Mouse (Mus musculus): ENCODE results near the gene Nav1.
A peak's percentile ranks its signal among the peaks of the same experiment; 100 is the strongest.

The Nav1 gene

GRCm38 (mm10) chr1:135550886-135551285, 56.2 kb downstream of the Nav1 start:
- DNase-seq (ENCODE audit: low spot score in 2 of 2): no peak

- no peak for DNase-seq (ENCODE audit: low spot score in 2 of 2)
Observed at GRCm38 (mm10) chr1:135548750-135549149, 58.3 kb downstream of the Nav1 start.

GRCm38 (mm10) chr1:135546099-135546498, 61.0 kb downstream of the Nav1 start:
- no peak for DNase-seq (ENCODE audit: low spot score in 2 of 2)

GRCm38 (mm10) chr1:135544504-135545146, 62.5 kb downstream of the Nav1 start:
- DNase-seq (ENCODE audit: low spot score in 2 of 2): peak; percentile 53 to 81

GRCm38 (mm10) chr1:135542841-135543810, 64.0 kb downstream of the Nav1 start:
- DNase-seq (ENCODE audit: low spot score in 2 of 2): no peak

GRCm38 (mm10) chr1:135542080-135542479, 65.0 kb downstream of the Nav1 start:
- DNase-seq (ENCODE audit: low spot score in 2 of 2): no peak

GRCm38 (mm10) chr1:135540270-135540669, 66.8 kb downstream of the Nav1 start:
- DNase-seq (ENCODE audit: low spot score in 2 of 2): peak; percentile 68 to 90

- DNase-seq (ENCODE audit: low spot score in 2 of 2): no peak
Observed at GRCm38 (mm10) chr1:135538441-135539265, 68.4 kb downstream of the Nav1 start.

- no peak for DNase-seq (ENCODE audit: low spot score in 2 of 2)
Observed at GRCm38 (mm10) chr1:135536822-135537221, 70.3 kb downstream of the Nav1 start.

- no peak for DNase-seq (ENCODE audit: low spot score in 2 of 2)
Observed at GRCm38 (mm10) chr1:135536326-135536725, 70.8 kb downstream of the Nav1 start.

- no peak for DNase-seq (ENCODE audit: low spot score in 2 of 2)
Observed at GRCm38 (mm10) chr1:135535256-135535655, 71.8 kb downstream of the Nav1 start.

- DNase-seq (ENCODE audit: low spot score in 2 of 2): no peak
Observed at GRCm38 (mm10) chr1:135534782-135535181, 72.3 kb downstream of the Nav1 start.

- DNase-seq (ENCODE audit: low spot score in 2 of 2): no peak
Observed at GRCm38 (mm10) chr1:135534070-135534469, 73.0 kb downstream of the Nav1 start.

GRCm38 (mm10) chr1:135532383-135532782, 74.7 kb downstream of the Nav1 start:
- no peak for DNase-seq (ENCODE audit: low spot score in 2 of 2)

GRCm38 (mm10) chr1:135531981-135532380, 75.1 kb downstream of the Nav1 start:
- no peak for DNase-seq (ENCODE audit: low spot score in 2 of 2)

GRCm38 (mm10) chr1:135531081-135531480, 76.0 kb downstream of the Nav1 start:
- no peak for DNase-seq (ENCODE audit: low spot score in 2 of 2)

- no peak for DNase-seq (ENCODE audit: low spot score in 2 of 2)
Observed at GRCm38 (mm10) chr1:135524518-135524860, 82.6 kb downstream of the Nav1 start.

- DNase-seq (ENCODE audit: low spot score in 2 of 2): no peak
Observed at GRCm38 (mm10) chr1:135523780-135524517, 83.1 kb downstream of the Nav1 start.

- DNase-seq (ENCODE audit: low spot score in 2 of 2): no peak
Observed at GRCm38 (mm10) chr1:135523344-135523743, 83.8 kb downstream of the Nav1 start.

GRCm38 (mm10) chr1:135520550-135521168, 86.4 kb downstream of the Nav1 start:
- no peak for DNase-seq (ENCODE audit: low spot score in 2 of 2)

GRCm38 (mm10) chr1:135518661-135519060, 88.4 kb downstream of the Nav1 start:
- no peak for DNase-seq (ENCODE audit: low spot score in 2 of 2)

All from spleen, postnatal 4 days (tissue).